Mouse (Mus musculus) MEL (cell line): ENCODE data around the gene Mpc1. TPM values are rescaled to one million over a fixed set of nuclear protein-coding genes. Genes with fewer than 3 reads are reported as not detected.

ENCODE experiments used
- DNase-seq: peaks from one replicate; pipeline ENCODE4 v3.0.0; 2011; ENCODE audit warnings: low read depth, low spot score
- H3K27ac ChIP-seq: 2 replicates; pipeline ENCODE4 v1.5.1; 2012; ENCODE audit warnings: low read depth, mild to moderate bottlenecking, control low read depth, low read length, moderate library complexity; ENCODE audit not compliant: control insufficient read depth
- H3K27me3 ChIP-seq, 2 experiments: fragments of 150-350 bp in 1 of 2; sonication (generic) in 1 of 2; 2 replicates each; pipeline ENCODE4 v1.6.1; 2012; ENCODE audit warnings: low read length in 2 of 2, mild to moderate bottlenecking in 2 of 2, improper control_type of control experiment in 1 of 2, moderate library complexity in 1 of 2; ENCODE audit not compliant: insufficient read depth in 2 of 2, control insufficient read depth in 1 of 2
- H3K36me3 ChIP-seq, 2 experiments: 2 replicates each; pipeline ENCODE4 v1.6.1; 2012 to 2014; ENCODE audit warnings: low read length in 2 of 2, improper control_type of control experiment in 1 of 2, inconsistent platforms in 1 of 2, mild to moderate bottlenecking in 1 of 2; ENCODE audit not compliant: insufficient read depth in 2 of 2, control insufficient read depth in 1 of 2
- H3K4me1 ChIP-seq, 2 experiments: fragments of 150-350 bp in 1 of 2; sonication (generic) in 1 of 2; 2 replicates each; pipeline ENCODE4 v1.6.1; 2012; ENCODE audit warnings: low read length in 2 of 2, improper control_type of control experiment in 1 of 2, mild to moderate bottlenecking in 1 of 2; ENCODE audit not compliant: insufficient read depth in 2 of 2, control insufficient read depth in 1 of 2
- H3K4me3 ChIP-seq, 2 experiments: fragments of 150-350 bp in 1 of 2; sonication (generic) in 1 of 2; 2 replicates each; pipeline ENCODE4 v1.5.1; 2012; ENCODE audit warnings: low read depth in 2 of 2, low read length in 2 of 2, mild to moderate bottlenecking in 2 of 2, moderate library complexity in 2 of 2, control low read depth in 1 of 2, improper control_type of control experiment in 1 of 2; ENCODE audit not compliant: control insufficient read depth in 1 of 2, insufficient read depth in 1 of 2
- H3K79me2 ChIP-seq: 2 replicates; pipeline ENCODE4 v1.6.1; 2012; ENCODE audit warnings: mild to moderate bottlenecking, low read length, moderate library complexity; ENCODE audit not compliant: control insufficient read depth, poor library complexity, insufficient read depth
- H3K9ac ChIP-seq: 2 replicates; pipeline ENCODE4 v1.6.1; 2012; ENCODE audit warnings: low read depth, mild to moderate bottlenecking, control low read depth, low read length, moderate library complexity; ENCODE audit not compliant: control insufficient read depth, poor library complexity, severe bottlenecking
- H3K9me3 ChIP-seq: fragments of 150-350 bp; sonication (generic); replicated peaks from 2 replicates; pipeline ENCODE4 v1.6.1; 2012; ENCODE audit warnings: mild to moderate bottlenecking, low read length, improper control_type of control experiment, moderate library complexity; ENCODE audit not compliant: insufficient read depth
- BHLHE40 ChIP-seq: IDR thresholded peaks from 2 replicates; pipeline ENCODE4 v1.6.1; 2012; ENCODE audit warnings: low read depth, mild to moderate bottlenecking, inconsistent platforms, low read length, improper control_type of control experiment, borderline replicate concordance
- CHD2 ChIP-seq: IDR thresholded peaks from 2 replicates; pipeline ENCODE4 v1.6.1; 2011; ENCODE audit warnings: low read length, improper control_type of control experiment
- GABPA ChIP-seq: IDR thresholded peaks from 2 replicates; pipeline ENCODE4 v1.6.1; 2012; ENCODE audit warnings: low read depth, mild to moderate bottlenecking, inconsistent platforms, low read length, improper control_type of control experiment, moderate library complexity
- GATA1 ChIP-seq: IDR thresholded peaks from 2 replicates; pipeline ENCODE4 v1.6.1; 2011; ENCODE audit warnings: low read depth, low read length, improper control_type of control experiment
- HCFC1 ChIP-seq: IDR thresholded peaks from 2 replicates; pipeline ENCODE4 v1.6.1; 2012; ENCODE audit warnings: low read depth, mild to moderate bottlenecking, inconsistent platforms, low read length, improper control_type of control experiment, moderate library complexity
- KAT2A ChIP-seq: conservative IDR thresholded peaks from 2 replicates; pipeline ENCODE4 v1.6.1; 2012; ENCODE audit warnings: low read depth, low read length, improper control_type of control experiment, inconsistent platforms
- MAX ChIP-seq: IDR thresholded peaks from 2 replicates; pipeline ENCODE4 v1.6.1; 2011; ENCODE audit warnings: low read length, improper control_type of control experiment
- MEF2A ChIP-seq: IDR thresholded peaks from 2 replicates; pipeline ENCODE4 v1.6.1; 2014; ENCODE audit warnings: low read depth, mild to moderate bottlenecking, inconsistent platforms, low read length, improper control_type of control experiment; ENCODE audit not compliant: poor library complexity, insufficient replicate concordance, severe bottlenecking; ENCODE audit errors: extremely low read depth
- MXI1 ChIP-seq: IDR thresholded peaks from 2 replicates; pipeline ENCODE4 v1.6.1; 2011; ENCODE audit warnings: mild to moderate bottlenecking, low read depth, low read length, improper control_type of control experiment
- MYC ChIP-seq: IDR thresholded peaks from 2 replicates; pipeline ENCODE4 v1.6.1; 2011; ENCODE audit warnings: low read depth, mild to moderate bottlenecking, low read length, improper control_type of control experiment, moderate library complexity
- POLR2A ChIP-seq, 2 experiments: IDR thresholded peaks; 2 replicates each; pipeline ENCODE4 v1.6.1; 2011 to 2012; ENCODE audit warnings: low read length in 2 of 2, mild to moderate bottlenecking in 2 of 2, control low read depth in 1 of 2, improper control_type of control experiment in 1 of 2, low read depth in 1 of 2, moderate library complexity in 1 of 2; ENCODE audit not compliant: control insufficient read depth in 1 of 2, insufficient read depth in 1 of 2, poor library complexity in 1 of 2
- POLR2AphosphoS5 ChIP-seq: IDR thresholded peaks from 2 replicates; pipeline ENCODE4 v1.6.1; 2012; ENCODE audit warnings: low read depth, borderline replicate concordance, mild to moderate bottlenecking, inconsistent platforms, low read length, moderate library complexity, mixed read lengths
- RAD21 ChIP-seq: IDR thresholded peaks from 2 replicates; pipeline ENCODE4 v1.6.1; 2011; ENCODE audit warnings: mild to moderate bottlenecking, low read depth, low read length, improper control_type of control experiment
- SMC3 ChIP-seq: IDR thresholded peaks from 2 replicates; pipeline ENCODE4 v1.6.1; 2011; ENCODE audit warnings: low read depth, low read length, improper control_type of control experiment
- TAL1 ChIP-seq: IDR thresholded peaks from 2 replicates; pipeline ENCODE4 v1.6.1; 2012; ENCODE audit warnings: mild to moderate bottlenecking, inconsistent platforms, low read length, moderate library complexity, mixed read lengths
- TCF12 ChIP-seq: IDR thresholded peaks from 2 replicates; pipeline ENCODE4 v1.6.1; 2014; ENCODE audit warnings: low read depth, mild to moderate bottlenecking, inconsistent platforms, low read length, improper control_type of control experiment, moderate library complexity
- ZKSCAN1 ChIP-seq: IDR thresholded peaks from 2 replicates; pipeline ENCODE4 v1.6.1; 2012; ENCODE audit warnings: low read depth, mild to moderate bottlenecking, inconsistent platforms, low read length, improper control_type of control experiment, moderate library complexity
- polyA plus RNA-seq, 2 experiments: library from polyadenylated mRNA; stranded (reverse) in 1 of 2; unstranded in 1 of 2; fragments of >175 nt in 1 of 2; fragments of >200 nt in 1 of 2; gene quantifications; 2 replicates each; pipeline versions ENCODE4 v1.2.1 to v1.2.4; 2012; ENCODE audit warnings: low replicate concordance in 2 of 2, low read depth in 1 of 2; ENCODE audit not compliant: insufficient read length in 2 of 2, insufficient read depth in 1 of 2, missing spikeins in 1 of 2
- total RNA-seq: library from RNA; depleted of rRNA; stranded (reverse); fragments of 300-350 nt; gene quantifications from 2 replicates; pipeline ENCODE4 v1.2.3, GENCODE M21; 2012

Gene Mpc1
- total and polyA plus RNA-seq, 3 experiments = 56.2 to 89.6 TPM; not detected in 1

- Histone ChIP-seq H3K9me3 (no peaks in the 10 kb centered on the region), H3K9ac (no peak overlapping the region), H3K4me3 (no peak overlapping the region), H3K27me3 (peaks cover 7 to 11% of the 10 kb centered on the region in 2 experiments), H3K79me2 (no peaks in the 10 kb centered on the region), H3K4me1 (peaks cover 0 to 6% of the 10 kb centered on the region in 2 experiments; a peak in 2 of 4 replicates), H3K27ac (no peak overlapping the region), H3K36me3 (no peaks in the 10 kb centered on the region)
- no peak for DNase-seq
- no peak for TF ChIP-seq ZKSCAN1
- no peak for TF ChIP-seq GABPA
- TF ChIP-seq HCFC1 = no peak
- no peak for TF ChIP-seq MYC
- no peak for TF ChIP-seq KAT2A
- TF ChIP-seq POLR2A (IDR thresholded peaks at IDR 0.05; ENCODE audit: control insufficient read depth in 1 of 2, insufficient read depth in 1 of 2, low read depth in 1 of 2, low read length in 2 of 2, poor library complexity in 1 of 2) = no peak
- TF ChIP-seq MEF2A = no peak
- no peak for TF ChIP-seq GATA1
- TF ChIP-seq CHD2 = no peak
- TF ChIP-seq POLR2AphosphoS5 = no peak
Measured at GRCm38 (mm10) chr17:8238012-8238710, 44.5 kb upstream of the Mpc1 start.

GRCm38 (mm10) chr17:8239561-8239960, 43.1 kb upstream of the Mpc1 start:
- Histone ChIP-seq H3K9ac (no peak overlapping the region), H3K9me3 (no peaks in the 10 kb centered on the region), H3K79me2 (no peaks in the 10 kb centered on the region), H3K36me3 (no peaks in the 10 kb centered on the region), H3K4me3 (no peak overlapping the region), H3K27me3 (peaks cover 7 to 16% of the 10 kb centered on the region in 2 experiments), H3K27ac (no peak overlapping the region), H3K4me1 (0 out of 4 replicates have a peak, but pooled peaks cover 0 to 2% of the 10 kb centered on the region in 2 experiments)
- DNase-seq = no peak
- no peak for TF ChIP-seq SMC3
- no peak for TF ChIP-seq TAL1
- TF ChIP-seq BHLHE40 = no peak
- no peak for TF ChIP-seq MAX
- TF ChIP-seq MXI1 = no peak
- no peak for TF ChIP-seq TCF12
- TF ChIP-seq RAD21 = no peak
- TF ChIP-seq ZKSCAN1 = no peak
